Mouse (Mus musculus): ENCODE measurements around the gene Rbm28. TPM values are rescaled to one million over a fixed set of nuclear protein-coding genes. Genes with fewer than 3 reads are reported as not detected.

Gene Rbm28
- polyA plus RNA-seq (2015; fragmentation: Nextera tagmentation; extraction: Ambion mirVana), result 24.9 and 28.4 TPM in 2 replicates

DNA sequence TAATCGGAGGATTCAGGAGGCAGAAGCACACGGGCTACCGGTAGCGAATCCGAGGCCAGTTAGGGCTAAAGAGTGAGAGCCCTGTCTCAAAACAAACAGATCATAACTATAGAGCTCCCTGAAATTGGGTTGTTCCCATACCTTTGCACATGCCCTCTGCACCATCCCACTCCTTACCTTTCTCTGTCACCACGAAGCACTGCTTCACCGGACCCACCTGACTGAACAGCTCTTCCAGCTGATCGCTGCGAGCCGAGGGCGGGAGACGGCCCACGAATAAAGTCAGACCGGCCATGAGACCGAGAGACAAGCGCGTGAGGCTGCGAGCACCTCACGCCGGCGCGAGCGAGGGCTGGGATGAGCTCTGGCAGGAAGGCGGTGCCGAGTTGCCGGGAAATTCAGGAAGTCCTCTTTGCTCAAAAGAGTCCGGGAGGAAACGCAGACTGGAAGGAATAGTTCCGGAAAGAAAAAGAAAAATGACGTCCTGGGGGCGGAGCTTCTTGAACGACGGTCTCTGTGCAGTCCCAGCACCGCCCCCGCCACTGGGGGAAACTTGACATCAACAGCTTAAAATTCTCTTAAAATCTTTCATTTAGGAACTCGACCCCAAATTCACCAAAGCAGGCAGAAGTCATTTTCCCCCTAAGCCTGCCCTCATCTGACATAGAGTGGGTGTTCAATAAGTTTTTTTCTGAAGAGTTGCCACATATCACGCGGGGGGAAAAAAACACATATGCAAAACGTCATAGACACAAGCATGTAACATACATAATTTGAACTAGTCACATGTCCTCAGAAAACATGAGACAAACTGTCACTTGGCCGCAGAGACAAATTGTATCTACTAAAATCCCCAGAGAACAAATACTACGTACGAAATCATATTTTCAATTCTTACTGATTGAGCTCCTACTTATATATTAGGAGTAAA, at the start of gene Rbm28:
TSS of gene Rbm28 (minus strand) at position 693 of the 931 bp plus-strand sequence.
- ATAC-seq, result peak; percentile 89
- H3K27me3 ChIP-seq (replicated peaks), result peaks cover 21% of the 10 kb centered on the region
- peak within 1 kb of the TSS; percentile 64 for H3K9ac ChIP-seq
- no peaks in the 10 kb centered on the region for H3K36me3 ChIP-seq
- no peaks in the 10 kb centered on the region; the same call in 1 of the 2 replicates for H3K4me1 ChIP-seq (replicated peaks)
- peak within 1 kb of the TSS; percentile 64 for H3K4me2 ChIP-seq (replicated peaks)
- 7% methylated on average over 42 of the region's 42 CpGs for WGBS
- no peaks in the 10 kb centered on the region for H3K9me3 ChIP-seq
- H3K4me3 ChIP-seq (replicated peaks), result peak within 1 kb of the TSS; percentile 71
- 0 out of 2 replicates have a peak within 1 kb of the TSS, but pooled peaks have one; percentile 14 for H3K27ac ChIP-seq

DNA sequence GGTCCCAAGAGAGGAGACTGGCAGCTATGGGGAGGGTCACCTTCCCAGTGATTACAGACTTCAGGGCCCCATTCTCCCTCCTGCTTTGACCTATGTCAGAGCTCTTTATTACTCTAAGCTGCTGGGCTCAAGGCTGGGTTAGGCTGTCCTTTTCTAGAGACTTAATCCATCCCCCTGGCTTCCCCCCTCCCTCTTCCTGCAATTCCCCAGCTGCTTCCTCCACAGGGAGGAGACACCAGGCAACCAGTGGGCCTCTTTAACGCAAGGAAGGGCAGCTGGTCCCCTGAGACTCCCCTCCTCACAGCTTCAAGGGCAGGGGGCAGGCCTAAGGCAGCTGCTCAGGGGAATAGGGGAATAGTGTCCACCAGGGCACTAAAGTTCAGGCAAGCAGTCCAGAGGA, 49.4 kb upstream of the Rbm28 start:
- Histone ChIP-seq H3K4me2 (replicated peaks) (peak overlapping the region; percentile 98), H3K27me3 (replicated peaks) (no peaks in the 10 kb centered on the region), H3K9ac (no peak overlapping the region), H3K36me3 (no peaks in the 10 kb centered on the region), H3K4me1 (replicated peaks) (peaks cover 32% of the 10 kb centered on the region), H3K9me3 (no peaks in the 10 kb centered on the region), H3K27ac (no peak overlapping the region), H3K4me3 (replicated peaks) (no peak overlapping the region)
- 25% methylated on average over 1 of the region's 1 CpGs for WGBS
- no peak for ATAC-seq

DNA sequence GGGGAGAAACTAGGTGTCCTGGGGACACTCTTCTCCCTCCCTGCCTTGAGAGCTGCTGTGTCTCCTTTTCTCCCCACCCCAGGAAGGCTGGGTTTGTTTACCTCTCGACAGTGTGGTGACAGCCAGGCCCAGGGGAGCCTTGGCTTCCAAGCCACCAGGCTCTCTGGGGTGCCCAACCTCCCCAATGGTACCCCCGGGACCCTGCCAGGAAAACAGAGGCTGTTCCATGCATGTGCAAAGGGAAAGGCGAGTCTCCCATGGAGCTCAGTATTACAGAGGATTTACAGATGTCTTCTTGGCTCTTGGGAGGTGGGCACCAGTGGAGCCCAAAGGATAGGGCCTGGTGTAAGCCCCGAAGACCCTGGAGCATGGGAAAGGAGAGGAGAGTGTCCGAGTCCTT, 48.6 kb upstream of the Rbm28 start:
- 69% methylated on average over 5 of the region's 5 CpGs for WGBS
- no peak overlapping the region for H3K9ac ChIP-seq

DNA sequence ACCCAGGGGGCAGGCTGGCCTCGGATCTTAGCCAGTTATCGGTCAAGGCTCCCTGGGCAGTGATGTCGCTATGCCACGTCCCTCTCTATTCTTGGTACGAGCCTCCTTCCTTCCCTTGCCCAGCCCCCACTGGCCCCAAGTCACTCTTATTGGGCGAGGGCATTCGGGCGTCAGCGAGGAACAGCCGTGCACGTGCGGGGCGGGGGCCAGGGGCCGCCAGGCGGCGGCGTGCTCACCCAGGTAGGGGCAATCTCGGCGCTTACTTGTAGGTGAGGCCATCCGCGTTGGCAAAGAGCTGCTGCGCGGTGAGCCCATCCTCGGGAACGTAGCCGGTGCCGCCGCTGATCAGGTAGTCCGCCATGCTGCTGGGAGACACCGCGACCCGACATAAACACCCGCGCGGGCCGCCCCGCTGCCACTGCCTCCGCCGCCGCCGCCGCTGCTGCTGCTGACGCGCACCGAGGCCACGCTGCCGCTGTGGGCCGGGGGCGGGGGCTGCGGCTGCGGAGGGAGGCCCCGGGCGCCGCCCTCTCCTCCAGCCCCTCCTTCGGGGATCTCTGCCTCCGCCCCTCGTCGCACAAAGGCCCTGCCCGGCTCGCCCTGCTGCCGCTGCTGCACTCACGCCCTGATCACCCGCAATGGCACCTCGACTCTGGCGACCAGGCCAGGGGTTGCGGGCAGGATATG, 47.1 kb upstream of the Rbm28 start:
- Histone ChIP-seq H3K27ac (peak overlapping the region; percentile 70), H3K36me3 (no peaks in the 10 kb centered on the region), H3K4me3 (replicated peaks) (peak overlapping the region; percentile 77), H3K9ac (peak overlapping the region; percentile 78), H3K9me3 (no peaks in the 10 kb centered on the region), H3K4me2 (replicated peaks) (peak overlapping the region; percentile 93), H3K27me3 (replicated peaks) (no peaks in the 10 kb centered on the region), H3K4me1 (replicated peaks) (peaks cover 32% of the 10 kb centered on the region)
- ATAC-seq, result peak; percentile 89
- 0% methylated on average over 66 of the region's 66 CpGs for WGBS

More for the DNA sequence above, 48.6 kb upstream of the Rbm28 start:
- Histone ChIP-seq H3K4me1 (replicated peaks) (peaks cover 32% of the 10 kb centered on the region), H3K36me3 (no peaks in the 10 kb centered on the region), H3K4me2 (replicated peaks) (no peak overlapping the region), H3K27ac (no peak overlapping the region), H3K4me3 (replicated peaks) (no peak overlapping the region), H3K9me3 (no peaks in the 10 kb centered on the region), H3K27me3 (replicated peaks) (no peaks in the 10 kb centered on the region)
- no peak for ATAC-seq

DNA sequence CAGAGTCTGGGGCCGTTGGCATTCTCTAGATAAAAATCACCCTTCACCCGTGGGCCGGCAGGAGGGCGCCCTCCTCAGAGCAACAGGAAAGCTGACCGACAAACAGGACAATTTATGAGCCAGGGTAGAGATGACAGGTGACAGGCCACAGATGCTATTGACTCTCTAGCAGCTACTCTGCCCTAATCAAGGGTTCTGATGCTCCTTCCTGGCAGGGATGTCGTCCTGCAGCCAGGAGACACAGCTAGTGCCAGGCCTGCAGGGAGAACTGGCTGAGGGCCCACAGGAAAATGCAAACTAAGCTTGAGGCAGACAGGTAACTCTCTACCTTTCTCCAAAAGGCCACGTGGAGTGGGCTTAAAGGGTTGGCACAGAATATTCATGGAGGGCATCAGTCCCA, 46.3 kb upstream of the Rbm28 start:
- no peak overlapping the region for H3K27ac ChIP-seq
- H3K36me3 ChIP-seq, result no peaks in the 10 kb centered on the region
- peak overlapping the region; percentile 77 for H3K4me3 ChIP-seq (replicated peaks)
- H3K9ac ChIP-seq, result peak overlapping the region; percentile 78
- H3K4me2 ChIP-seq (replicated peaks), result peak overlapping the region; percentile 93
- ATAC-seq, result no peak
- H3K9me3 ChIP-seq, result no peaks in the 10 kb centered on the region
- no peaks in the 10 kb centered on the region for H3K27me3 ChIP-seq (replicated peaks)
- peaks cover 32% of the 10 kb centered on the region for H3K4me1 ChIP-seq (replicated peaks)
- 24% methylated on average over 7 of the region's 7 CpGs for WGBS

DNA sequence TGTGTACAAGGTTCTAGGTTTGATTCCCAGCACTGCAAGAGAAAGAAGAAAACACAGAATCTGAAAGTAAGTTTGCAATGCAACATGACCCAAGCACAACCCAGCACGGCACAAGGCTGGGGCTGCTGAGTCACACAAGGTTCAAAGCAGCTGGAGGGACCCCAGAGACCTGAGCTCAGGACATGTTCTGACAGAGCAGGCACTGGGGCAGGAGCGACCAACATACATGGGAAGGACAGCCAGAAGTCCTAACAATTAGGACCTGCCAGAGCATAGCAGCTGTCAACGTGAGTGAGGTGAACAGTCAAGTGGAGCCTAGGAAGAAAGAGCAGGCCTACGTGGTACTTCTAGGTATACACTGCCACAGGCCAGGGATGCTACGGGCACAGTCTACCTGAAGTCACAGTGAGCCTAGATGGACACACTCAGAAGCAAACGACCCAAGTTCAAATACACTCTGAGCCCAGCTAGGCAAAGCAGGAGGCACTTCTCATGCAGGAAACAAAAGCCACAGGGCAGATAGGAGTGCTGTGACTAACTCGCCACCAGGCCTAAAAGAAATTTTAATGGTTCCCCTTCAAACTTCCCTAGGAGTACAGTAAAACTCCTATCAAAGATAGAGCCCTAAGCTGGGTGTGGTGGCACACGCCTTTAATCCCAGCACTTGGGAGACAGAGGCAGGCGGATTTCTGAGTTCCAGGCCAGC, 45.6 kb upstream of the Rbm28 start:
- Histone ChIP-seq H3K36me3 (no peaks in the 10 kb centered on the region), H3K27ac (no peak overlapping the region), H3K9me3 (no peaks in the 10 kb centered on the region), H3K27me3 (replicated peaks) (no peaks in the 10 kb centered on the region), H3K4me2 (replicated peaks) (no peak overlapping the region), H3K4me3 (replicated peaks) (no peak overlapping the region), H3K4me1 (replicated peaks) (peaks cover 29% of the 10 kb centered on the region), H3K9ac (no peak overlapping the region)
- 75% methylated on average over 9 of the region's 9 CpGs for WGBS
- no peak for ATAC-seq

DNA sequence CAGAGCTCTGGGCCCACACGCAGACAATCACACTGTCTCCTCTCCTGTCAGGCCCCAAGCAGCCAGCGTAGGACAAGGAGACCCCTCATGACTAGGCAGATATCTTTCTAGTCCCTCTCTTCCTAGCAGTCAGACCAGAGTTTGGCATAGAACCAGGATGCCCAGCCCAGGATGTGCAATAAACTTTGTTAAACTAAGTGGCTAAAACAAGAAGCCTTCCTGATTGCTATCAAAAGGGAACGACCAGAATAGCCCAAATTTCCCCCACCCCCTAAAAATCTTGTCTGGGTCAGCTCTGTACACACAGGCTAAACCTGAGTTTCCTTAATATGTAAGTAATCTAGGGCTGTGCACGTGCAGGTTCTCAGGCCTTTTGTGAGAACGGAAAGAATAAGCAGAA, 43.4 kb upstream of the Rbm28 start:
- H3K36me3 ChIP-seq, result peaks cover 14% of the 10 kb centered on the region
- 79% methylated on average over 5 of the region's 5 CpGs for WGBS
- no peaks in the 10 kb centered on the region for H3K27me3 ChIP-seq (replicated peaks)
- no peak overlapping the region for H3K27ac ChIP-seq
- no peak for ATAC-seq
- peaks cover 13% of the 10 kb centered on the region; the same call in 1 of the 2 replicates for H3K4me1 ChIP-seq (replicated peaks)
- H3K4me2 ChIP-seq (replicated peaks), result no peak overlapping the region
- H3K4me3 ChIP-seq (replicated peaks), result no peak overlapping the region
- no peak overlapping the region for H3K9ac ChIP-seq
- no peaks in the 10 kb centered on the region for H3K9me3 ChIP-seq

DNA sequence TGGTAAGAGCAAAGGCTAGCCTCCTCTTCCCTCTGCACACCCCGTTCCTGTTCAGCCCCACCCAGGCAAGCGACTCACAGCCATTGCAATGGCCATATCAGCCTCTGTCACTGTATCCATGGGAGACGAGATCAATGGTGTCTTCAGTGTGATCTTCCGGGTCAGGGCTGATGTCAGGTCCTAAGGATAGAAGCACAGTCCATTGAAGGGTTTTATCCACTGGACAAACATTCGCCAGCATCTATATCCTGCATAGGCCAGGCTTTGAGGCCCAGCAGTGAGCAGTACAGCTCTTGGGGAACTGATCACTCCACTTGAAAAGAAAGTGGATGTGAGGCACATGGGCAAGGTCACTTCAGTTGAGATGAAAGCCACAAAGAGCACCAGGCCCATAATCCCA, 42.2 kb upstream of the Rbm28 start:
- Histone ChIP-seq H3K27ac (no peak overlapping the region), H3K4me2 (replicated peaks) (no peak overlapping the region), H3K27me3 (replicated peaks) (no peaks in the 10 kb centered on the region), H3K36me3 (peaks cover 14% of the 10 kb centered on the region), H3K4me1 (replicated peaks) (peaks cover 5% of the 10 kb centered on the region; the same call in 1 of the 2 replicates), H3K9ac (no peak overlapping the region), H3K9me3 (no peaks in the 10 kb centered on the region), H3K4me3 (replicated peaks) (no peak overlapping the region)
- no peak for ATAC-seq
- 83% methylated on average over 5 of the region's 5 CpGs for WGBS

DNA sequence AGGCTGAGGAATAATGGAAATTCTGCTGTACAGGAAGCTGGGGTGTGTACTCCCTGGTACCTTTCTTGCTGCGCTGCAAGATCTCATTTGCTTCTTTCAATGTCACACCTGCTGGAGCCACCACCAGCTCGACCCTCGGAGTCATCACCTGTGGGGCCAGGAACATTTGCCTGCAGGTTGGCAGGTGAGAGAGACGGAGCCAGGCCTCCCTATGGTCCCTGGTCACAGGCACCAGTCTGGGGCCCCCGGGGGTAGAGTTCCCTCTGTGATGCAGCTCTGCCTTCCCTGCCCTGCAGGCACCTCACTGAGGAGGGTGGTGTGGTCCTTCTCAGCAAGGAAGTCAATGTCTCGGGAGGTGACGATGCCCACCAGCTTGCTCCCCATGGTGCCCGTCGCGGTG, 41.2 kb upstream of the Rbm28 start:
- ATAC-seq, result no peak
- WGBS, result 94% methylated on average over 10 of the region's 10 CpGs
- H3K4me2 ChIP-seq (replicated peaks), result no peak overlapping the region
- no peak overlapping the region for H3K27ac ChIP-seq
- no peaks in the 10 kb centered on the region for H3K27me3 ChIP-seq (replicated peaks)
- H3K36me3 ChIP-seq, result peaks cover 14% of the 10 kb centered on the region
- H3K9me3 ChIP-seq, result no peaks in the 10 kb centered on the region
- no peak overlapping the region for H3K4me3 ChIP-seq (replicated peaks)
- H3K4me1 ChIP-seq (replicated peaks), result peaks cover under 1% of the 10 kb centered on the region; the same call in 1 of the 2 replicates
- H3K9ac ChIP-seq, result no peak overlapping the region

DNA sequence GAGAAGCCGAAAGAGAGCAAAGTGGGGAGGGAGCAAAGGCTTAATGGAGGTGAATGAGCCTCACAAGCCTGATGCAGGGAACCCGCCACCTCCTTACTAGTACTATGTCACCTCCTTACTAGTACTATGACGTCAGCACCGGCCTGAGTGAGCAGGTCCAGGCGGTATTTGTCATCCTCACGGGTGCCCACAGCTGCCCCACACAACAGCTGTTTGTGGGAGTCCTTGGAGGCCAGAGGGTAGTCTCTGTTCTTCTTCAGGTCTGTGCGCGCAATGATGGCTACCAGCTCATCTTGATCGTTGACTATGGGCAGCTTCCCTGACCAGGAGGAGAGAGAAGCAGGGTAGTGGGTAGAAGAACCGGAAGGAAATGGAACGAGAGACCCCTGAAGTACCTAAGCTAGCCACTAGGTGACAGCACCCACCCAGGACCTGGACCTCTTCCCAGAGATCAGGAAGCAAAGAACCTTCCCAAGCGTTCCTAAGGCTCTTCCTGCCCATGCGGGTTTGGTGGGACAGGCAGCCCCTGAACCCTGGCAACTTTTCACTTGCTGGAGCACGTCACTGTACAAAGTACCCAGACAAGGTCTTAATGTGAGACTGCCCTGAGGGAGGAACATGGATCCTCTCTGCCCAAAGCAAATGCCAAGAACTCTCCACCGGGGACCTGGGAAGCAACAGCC, 40.3 kb upstream of the Rbm28 start:
- 57% methylated on average over 15 of the region's 15 CpGs for WGBS
- Histone ChIP-seq H3K36me3 (peaks cover 14% of the 10 kb centered on the region), H3K9ac (no peak overlapping the region), H3K27ac (no peak overlapping the region), H3K4me3 (replicated peaks) (no peak overlapping the region), H3K9me3 (no peaks in the 10 kb centered on the region), H3K4me2 (replicated peaks) (no peak overlapping the region), H3K27me3 (replicated peaks) (no peaks in the 10 kb centered on the region), H3K4me1 (replicated peaks) (no peaks in the 10 kb centered on the region)
- peak; percentile 36; the same call in 1 of the 2 replicates for ATAC-seq

DNA sequence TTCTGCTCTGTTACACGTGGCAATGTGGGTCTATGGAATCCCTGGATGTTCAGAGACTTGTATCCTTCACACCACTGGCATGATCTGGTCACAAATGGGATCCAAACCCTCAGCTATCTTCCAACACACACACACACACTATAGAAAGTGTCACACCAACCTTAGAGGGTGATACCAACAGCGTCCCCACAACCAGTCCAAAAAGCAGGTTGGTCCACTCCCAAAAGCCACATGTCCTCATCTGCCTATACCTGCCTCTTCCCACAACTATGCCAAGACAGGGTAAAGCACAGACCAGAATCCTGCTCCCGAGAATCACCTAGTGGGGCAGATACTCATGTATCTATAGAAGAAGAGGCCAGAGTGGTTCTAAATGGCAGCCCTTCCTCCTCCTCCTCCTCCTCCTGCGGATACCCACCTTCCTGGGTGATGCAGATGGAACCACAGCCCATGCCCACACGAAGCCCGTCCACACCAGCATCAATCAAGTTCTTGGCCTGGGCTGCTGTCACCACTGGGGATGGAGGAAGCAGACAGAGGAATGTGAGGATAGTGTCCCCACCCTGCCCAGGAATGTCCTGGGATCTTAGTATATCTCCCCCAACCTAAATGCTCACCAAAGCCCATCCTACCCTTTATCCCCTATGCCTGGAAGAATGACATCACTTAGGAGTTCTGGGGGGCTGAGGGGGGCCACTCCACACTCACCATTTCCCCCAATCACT, 39.2 kb upstream of the Rbm28 start:
- Histone ChIP-seq H3K9me3 (no peaks in the 10 kb centered on the region), H3K4me2 (replicated peaks) (no peak overlapping the region), H3K4me1 (replicated peaks) (0 out of 2 replicates have a peak, but pooled peaks cover under 1% of the 10 kb centered on the region), H3K27me3 (replicated peaks) (no peaks in the 10 kb centered on the region), H3K9ac (no peak overlapping the region), H3K27ac (no peak overlapping the region), H3K4me3 (replicated peaks) (no peak overlapping the region), H3K36me3 (peaks cover 14% of the 10 kb centered on the region)
- WGBS, result 86% methylated on average over 6 of the region's 6 CpGs
- ATAC-seq, result no peak
